Mouse (Mus musculus): ENCODE measurements around the gene Sgce. TPM values are rescaled to one million over a fixed set of nuclear protein-coding genes. Genes with fewer than 3 reads are reported as not detected.
"Not testable (repeated sequence)": the region's sequence is repeated elsewhere in the genome, so short reads cannot be mapped to it uniquely, and the experiment has no call there.

Gene Sgce
- total RNA-seq, 2 experiments from 2014 or later: 35.2 to 35.8 TPM

- not testable (repeated sequence) for DNase-seq (ENCODE audit: low spot score in 2 of 2)
Measured at GRCm38 (mm10) chr6:4653741-4654140, 93.3 kb downstream of the Sgce start.

GRCm38 (mm10) chr6:4652596-4653134, 94.3 kb downstream of the Sgce start:
- DNase-seq (ENCODE audit: low spot score in 2 of 2): peak in 1 of 2 experiments; percentile 12

GRCm38 (mm10) chr6:4647351-4647750, 99.7 kb downstream of the Sgce start:
- DNase-seq (ENCODE audit: low spot score in 2 of 2): no peak

- DNase-seq (ENCODE audit: low spot score in 2 of 2): no peak
Measured at GRCm38 (mm10) chr6:4642068-4642467, 104.9 kb downstream of the Sgce start.

GRCm38 (mm10) chr6:4634804-4635203, 112.2 kb downstream of the Sgce start:
- DNase-seq (ENCODE audit: low spot score in 2 of 2): no peak

GRCm38 (mm10) chr6:4633189-4633588, 113.8 kb downstream of the Sgce start:
- DNase-seq (ENCODE audit: low spot score in 2 of 2): no peak

- no peak for DNase-seq (ENCODE audit: low spot score in 2 of 2)
Measured at GRCm38 (mm10) chr6:4631464-4631863, 115.5 kb downstream of the Sgce start.

Other genes starting within 250 kb of the Sgce start
- 1 to 10 TPM; 6.1 to 7.1 TPM for gene Col1a2, start 242.4 kb downstream of the Sgce start, total RNA-seq (2021)
- 10 to 100 TPM; 51.4 to 51.6 TPM for gene Casd1, start 146.4 kb downstream of the Sgce start, total RNA-seq (2021)
- gene Peg10, start 99 bp upstream of the Sgce start, total RNA-seq (2021): 10 to 100 TPM; 10.3 to 12.2 TPM
- gene Ppp1r9a, start 155.7 kb upstream of the Sgce start, total RNA-seq (2021): 100 to 1,000 TPM; 161 TPM

Data from layer of hippocampus, adult 18-20 months (tissue).